Mouse (Mus musculus) small intestine, adult 2 months (tissue): ENCODE results near the gene Poc1b.
A peak's percentile ranks its signal among the peaks of the same experiment; 100 is the strongest.

Source experiments
- CTCF ChIP-seq: fragments of 200-500 bp; IDR thresholded peaks from 2 replicates; pipeline ENCODE4 v1.5.1; 2012; ENCODE audit warnings: low read depth, mild to moderate bottlenecking, control low read depth, inconsistent platforms, low read length, moderate library complexity, mixed read lengths; ENCODE audit not compliant: insufficient replicate concordance, insufficient read length; ENCODE audit errors: extremely low read depth
- POLR2A ChIP-seq: fragments of 200-500 bp; IDR thresholded peaks from 2 replicates; pipeline ENCODE4 v1.6.1; 2012; ENCODE audit warnings: low read depth, mild to moderate bottlenecking, control low read depth, inconsistent platforms, low read length, moderate library complexity

- TF ChIP-seq CTCF (peak; percentile 56; the same call in 1 of the 2 replicates), POLR2A (no peak)
Observed at GRCm38 (mm10) chr10:99161987-99162582, 55.2 kb downstream of the Poc1b start.
